Mouse (Mus musculus) ES-CJ7 (cell line): ENCODE results near the gene Mapk10.

Source experiments
- DNase-seq: peaks from one replicate; pipeline ENCODE4 v3.0.0; 2011; ENCODE audit warnings: low read depth, low spot score

Mapk10 gene

GRCm38 (mm10) chr5:103166755-103167154 lies 44.4 kb downstream of the Mapk10 start:
- DNase-seq, result no peak

- DNase-seq, result no peak
Observed at GRCm38 (mm10) chr5:103164022-103164421, 47.1 kb downstream of the Mapk10 start.

GRCm38 (mm10) chr5:103161574-103161973 lies 49.6 kb downstream of the Mapk10 start:
- DNase-seq, result peak; percentile 59

GRCm38 (mm10) chr5:103161196-103161540 lies 50.0 kb downstream of the Mapk10 start:
- DNase-seq, result peak; percentile 75

DNA sequence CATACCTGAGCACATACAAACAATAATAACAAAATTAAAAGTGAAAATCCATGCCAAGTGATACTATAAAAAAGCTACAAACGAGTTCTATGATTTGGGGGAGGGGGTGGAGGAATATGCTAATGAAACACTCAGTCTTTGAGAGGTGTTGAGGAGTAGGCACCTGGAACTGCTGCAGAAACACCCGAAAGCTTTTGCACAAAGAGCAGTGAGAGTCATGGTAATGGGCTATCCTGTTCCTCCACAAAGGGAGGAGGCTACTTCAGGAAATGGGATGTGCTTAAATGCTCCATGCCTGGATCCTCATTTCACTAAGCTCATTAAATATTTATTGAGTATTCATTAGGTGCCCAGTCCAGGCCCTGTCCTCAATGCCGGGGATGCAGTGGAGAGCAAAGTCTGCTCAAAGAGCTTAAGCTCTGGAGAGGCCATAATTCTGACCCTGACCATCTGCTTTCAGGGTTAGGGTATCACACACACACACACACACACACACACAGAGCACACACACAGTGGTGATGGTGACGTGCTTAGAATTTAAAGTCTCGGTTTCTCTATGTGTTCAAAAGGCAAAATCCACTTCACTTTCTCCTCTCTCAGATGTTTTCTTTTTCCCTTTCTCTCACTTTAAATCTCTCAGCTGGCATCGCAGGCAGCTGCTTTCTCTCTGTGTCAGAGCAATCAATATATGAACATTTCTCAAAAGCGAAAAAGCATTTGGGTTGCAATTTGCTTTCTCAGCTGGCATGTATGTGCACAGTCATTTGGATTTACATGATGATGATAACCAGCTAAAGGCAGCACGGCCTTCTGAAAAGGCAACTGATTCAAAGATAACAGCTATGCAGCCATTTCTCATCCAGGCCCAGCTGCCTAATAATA lies 50.6 kb downstream of the Mapk10 start:
- DNase-seq, result peak; percentile 82

- DNase-seq, result no peak
Observed at GRCm38 (mm10) chr5:103140935-103141334, 70.2 kb downstream of the Mapk10 start.

DNA sequence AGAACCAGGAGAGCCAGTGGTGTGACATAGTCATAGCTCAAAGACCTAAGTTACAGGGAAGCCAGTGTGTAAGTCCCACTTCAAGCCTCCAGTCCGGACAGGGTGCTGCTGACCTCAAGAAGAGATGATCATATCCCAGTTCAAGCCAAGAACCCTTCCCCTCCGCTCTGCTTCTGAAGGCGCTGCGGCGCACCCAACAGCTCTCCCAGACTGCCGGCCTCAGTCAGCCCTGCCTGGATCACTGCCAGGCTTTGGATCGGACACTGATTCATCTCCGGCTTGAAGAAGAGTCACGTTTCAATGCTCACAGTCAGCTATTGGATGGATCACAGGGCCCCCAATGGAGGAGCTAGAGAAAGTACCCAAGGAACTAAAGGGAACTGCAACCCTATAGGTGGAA lies 76.3 kb downstream of the Mapk10 start:
- no peak for DNase-seq

GRCm38 (mm10) chr5:103133626-103134025 lies 77.5 kb downstream of the Mapk10 start:
- no peak for DNase-seq

- DNase-seq, result peak; percentile 87
Observed at GRCm38 (mm10) chr5:103132814-103133213, 78.3 kb downstream of the Mapk10 start.

GRCm38 (mm10) chr5:103119618-103120017 lies 91.5 kb downstream of the Mapk10 start:
- no peak for DNase-seq

GRCm38 (mm10) chr5:103115571-103115970 lies 95.6 kb downstream of the Mapk10 start:
- DNase-seq, result no peak

DNA sequence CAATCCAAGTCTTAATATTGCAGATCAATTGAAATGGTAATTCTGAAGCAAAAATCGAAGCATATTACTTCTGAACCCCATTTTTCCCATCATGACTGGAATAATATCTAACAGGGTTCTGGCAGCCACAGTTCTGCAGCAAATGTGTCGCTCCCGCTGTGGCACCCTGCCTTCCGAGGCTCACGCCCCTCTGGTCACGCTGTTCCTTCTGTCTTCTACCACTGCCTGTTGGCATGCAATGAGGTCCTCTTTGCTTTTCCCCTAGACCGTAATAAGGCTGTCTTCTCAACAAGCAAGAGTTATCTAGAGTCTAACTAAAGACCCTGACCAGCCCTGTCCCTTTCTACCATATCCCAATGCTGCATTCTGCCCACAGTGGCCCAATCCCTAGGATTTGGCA lies 98.7 kb downstream of the Mapk10 start:
- no peak for DNase-seq

DNA sequence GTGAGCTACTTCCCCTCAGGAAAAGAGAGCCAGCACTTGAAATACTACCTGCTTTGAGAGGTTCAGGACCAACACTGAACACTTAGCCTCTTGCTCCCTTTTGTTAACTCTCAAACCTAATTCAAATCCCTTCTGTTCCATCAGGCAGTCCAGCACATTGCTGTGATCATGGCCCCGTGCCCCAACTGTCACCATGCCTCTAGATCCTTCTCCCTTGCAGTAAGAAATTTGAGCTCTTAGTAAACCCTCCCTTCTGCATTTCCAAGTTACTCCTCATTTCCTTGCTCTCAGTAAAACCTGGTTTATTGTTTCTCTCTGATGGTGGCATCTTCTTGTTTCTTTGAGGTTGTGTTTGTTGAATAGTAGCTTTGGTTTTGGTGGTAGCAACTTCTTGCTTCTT lies 101.7 kb downstream of the Mapk10 start:
- no peak for DNase-seq

DNA sequence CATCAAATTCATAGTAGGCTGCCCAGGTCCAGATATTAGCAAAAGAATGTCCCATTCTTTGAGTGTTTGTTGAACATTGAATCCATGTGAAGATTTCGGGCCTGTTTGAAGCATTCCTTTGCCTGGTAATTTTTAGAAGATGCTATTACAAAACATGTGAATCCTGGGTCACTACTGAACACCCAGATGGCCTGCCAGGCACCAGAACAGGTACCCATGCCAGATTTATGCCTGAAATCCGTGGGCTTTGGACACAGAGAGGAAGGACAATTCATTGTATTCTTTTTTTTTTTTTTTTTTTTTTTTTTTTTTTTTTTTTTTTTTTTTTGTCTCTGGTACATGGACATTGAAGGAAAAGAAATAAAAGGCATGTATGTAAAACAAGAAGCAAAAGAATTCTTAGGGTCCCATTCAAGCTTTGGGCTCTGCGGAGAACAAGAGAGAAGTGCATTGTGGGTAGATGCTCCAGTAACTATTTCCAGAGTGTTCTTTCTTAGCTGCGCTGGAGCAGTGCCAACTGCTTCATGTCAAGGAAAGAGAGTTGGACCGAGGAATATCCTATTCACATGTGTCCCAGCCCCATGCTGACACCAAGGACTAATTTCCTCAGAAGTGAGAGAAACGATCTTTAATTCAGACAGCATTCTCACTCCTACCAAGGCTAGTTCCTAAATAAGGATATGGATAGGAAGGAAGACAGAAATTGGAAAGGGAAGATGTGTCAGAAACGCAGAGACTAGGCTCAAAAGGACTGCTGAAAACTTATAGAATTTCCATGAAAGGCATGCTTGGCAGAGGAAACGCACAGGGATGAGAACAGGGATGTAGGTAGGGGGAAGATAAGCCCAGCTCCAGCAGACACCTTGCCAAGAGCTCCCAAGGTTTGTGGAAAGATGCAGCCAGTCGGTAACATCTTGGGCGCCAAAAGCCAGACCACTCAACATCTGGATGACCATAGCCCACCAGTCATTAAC lies 105.4 kb downstream of the Mapk10 start:
- no peak for DNase-seq

GRCm38 (mm10) chr5:103104082-103104481 lies 107.1 kb downstream of the Mapk10 start:
- no peak for DNase-seq

DNA sequence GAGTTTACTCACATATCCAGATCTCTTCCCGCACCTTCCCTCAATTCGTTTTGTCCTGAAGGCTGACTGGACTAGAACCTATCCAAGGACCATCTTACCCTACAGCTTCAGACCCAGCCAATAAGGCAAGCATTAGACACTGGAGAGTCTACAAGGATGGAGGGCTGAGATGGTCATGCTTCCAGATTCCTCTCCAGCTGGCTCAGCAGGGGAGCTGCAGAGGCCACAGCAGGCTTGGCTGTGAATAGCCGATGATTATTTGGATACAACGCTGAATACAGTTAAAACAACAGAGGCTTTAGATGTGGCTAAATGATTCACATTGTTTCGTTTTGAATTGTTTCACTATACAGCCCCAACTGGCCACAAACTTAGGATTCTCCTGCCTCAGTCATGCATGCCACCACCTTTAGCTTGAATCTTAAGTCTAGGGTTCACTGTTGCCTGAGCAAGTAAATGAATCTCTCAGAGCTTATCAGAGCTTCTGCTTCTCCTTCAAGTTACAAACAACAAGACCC lies 108.2 kb downstream of the Mapk10 start:
- no peak for DNase-seq

DNA sequence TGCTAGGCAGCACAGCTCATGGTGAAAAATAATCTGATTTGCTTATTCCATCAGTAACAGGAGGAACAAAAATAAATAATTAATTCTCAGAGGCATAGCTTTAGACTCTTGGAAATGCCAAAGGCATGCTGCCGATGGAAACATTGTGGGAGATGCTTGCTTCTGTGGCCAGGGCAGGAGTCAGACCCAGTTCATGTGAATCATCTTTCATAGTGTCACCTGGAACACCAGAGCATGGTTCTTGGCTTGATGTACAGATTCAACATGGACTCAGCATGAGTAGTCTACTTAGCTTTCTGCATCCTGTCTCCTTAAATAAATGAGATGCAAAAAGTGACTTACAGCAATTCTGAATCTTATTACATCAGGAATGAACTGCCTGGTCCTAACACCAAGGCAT lies 109.0 kb downstream of the Mapk10 start:
- DNase-seq, result no peak

- DNase-seq, result no peak
Observed at GRCm38 (mm10) chr5:103094166-103094565, 117.0 kb downstream of the Mapk10 start.

GRCm38 (mm10) chr5:103085844-103086243 lies 125.3 kb downstream of the Mapk10 start:
- DNase-seq, result no peak

GRCm38 (mm10) chr5:103075451-103075850 lies 135.7 kb downstream of the Mapk10 start:
- peak; percentile 13 for DNase-seq

- DNase-seq, result no peak
Observed at GRCm38 (mm10) chr5:103072200-103072825, 138.8 kb downstream of the Mapk10 start.
